Mouse (Mus musculus) ES-Bruce4 (cell line): ENCODE results near the gene Gpr158.

Experiments used
- CTCF ChIP-seq: IDR thresholded peaks from one replicate; pipeline ENCODE4 v1.8.1; 2011; ENCODE audit warnings: low read depth, low read length
- POLR2A ChIP-seq: IDR thresholded peaks from one replicate; pipeline ENCODE4 v1.8.1; 2011; ENCODE audit warnings: low read length; ENCODE audit not compliant: insufficient read depth

- no peak for TF ChIP-seq CTCF
- no peak for TF ChIP-seq POLR2A
These were observed 23.5 kb upstream of the Gpr158 start for GRCm38 (mm10) chr2:21343821-21344220.
